Comparison of ENCODE assay signal across 16 mouse cellular contexts in genomic region chr9:83579049-83579448, GRCm38 (mm10). TPM values are rescaled to one million over a fixed set of nuclear protein-coding genes. Genes with fewer than 3 reads are reported as not detected.
DNase-seq lines count a peak whose midpoint lies in the region; TF ChIP-seq lines count a peak whose summit lies in the region.
"Had no signal": no experiment of that assay in that cellular context is flagged by ENCODE, and none has a peak within 500 bp of the region (broad histone marks: within the 10 kb centered on the region; RNA-seq: fewer than 3 reads in every experiment).

No protein-coding gene starts in this region.

- no peak overlapping the region for H3ac ChIP-seq in myocyte (ENCODE audit: control insufficient read depth, insufficient read length)

- H3K79me2 ChIP-seq in myocyte (ENCODE audit: control insufficient read depth, insufficient read depth), result no peaks in the 10 kb centered on the region

- no peak for DNase-seq in spleen, postnatal 36 days (ENCODE audit: low spot score in 2 of 2)
- DNase-seq: adrenal gland, adult 2 months; adrenal gland, adult 8-10 months; adrenal gland, postnatal 10 days; adrenal gland, postnatal 14 days; adrenal gland, postnatal 25 days; adrenal gland, postnatal 36 days; B cell, adult 2 months; cerebellum, adult 11 months; cerebellum, adult 11-12 months; cerebellum, adult 18-20 months; cerebellum, adult 2 months had no signal

- H3K27me3 ChIP-seq in myocyte (ENCODE audit: control insufficient read depth, insufficient read depth, insufficient read length), result no peaks in the 10 kb centered on the region
- H3K27me3 ChIP-seq: CH12.LX, Patski had no signal

- no peaks in the 10 kb centered on the region for H3K36me3 ChIP-seq in myocyte (ENCODE audit: control insufficient read depth, insufficient read depth)
- H3K36me3 ChIP-seq: G1E had no signal

- H3K4me3 ChIP-seq in myocyte, result no peak overlapping the region

- no peak for TF ChIP-seq POLR2A in myocyte (IDR thresholded peaks at IDR 0.05; ENCODE audit: insufficient read length, low read depth)

- H3K4me2 ChIP-seq in myocyte (ENCODE audit: low read depth), result no peak overlapping the region

TF ChIP-seq in myocyte, 11 proteins besides CTCF, POLR2A, EP300 and RAD21:
- TF ChIP-seq REST (IDR thresholded peaks at IDR 0.05; ENCODE audit: insufficient read depth, insufficient read length), result no peak
- TF ChIP-seq MYOD1 (IDR thresholded peaks at IDR 0.05; ENCODE audit: control insufficient read depth in 1 of 3, insufficient read length in 2 of 3, low read depth in 2 of 3), result peak in 2 of 3 experiments; percentile 69 to 73
- peak in 2 of 3 experiments; percentile 11 to 79 for TF ChIP-seq MYOG (IDR thresholded peaks at IDR 0.05; ENCODE audit: control insufficient read depth in 1 of 3, insufficient read depth in 1 of 3, insufficient read length in 2 of 3, low read depth in 2 of 3)

RNA-seq across cellular contexts. Expression of gene Sh3bgrl2, which starts 30.9 kb away (rescaled TPM):
- polyA plus RNA-seq in myocyte (2012; fragmentation: generic; extraction: Trizol), result 4.0 TPM
- polyA plus RNA-seq: G1E had no signal
